Mouse (Mus musculus): ENCODE results near the gene Cfap299.

DNA sequence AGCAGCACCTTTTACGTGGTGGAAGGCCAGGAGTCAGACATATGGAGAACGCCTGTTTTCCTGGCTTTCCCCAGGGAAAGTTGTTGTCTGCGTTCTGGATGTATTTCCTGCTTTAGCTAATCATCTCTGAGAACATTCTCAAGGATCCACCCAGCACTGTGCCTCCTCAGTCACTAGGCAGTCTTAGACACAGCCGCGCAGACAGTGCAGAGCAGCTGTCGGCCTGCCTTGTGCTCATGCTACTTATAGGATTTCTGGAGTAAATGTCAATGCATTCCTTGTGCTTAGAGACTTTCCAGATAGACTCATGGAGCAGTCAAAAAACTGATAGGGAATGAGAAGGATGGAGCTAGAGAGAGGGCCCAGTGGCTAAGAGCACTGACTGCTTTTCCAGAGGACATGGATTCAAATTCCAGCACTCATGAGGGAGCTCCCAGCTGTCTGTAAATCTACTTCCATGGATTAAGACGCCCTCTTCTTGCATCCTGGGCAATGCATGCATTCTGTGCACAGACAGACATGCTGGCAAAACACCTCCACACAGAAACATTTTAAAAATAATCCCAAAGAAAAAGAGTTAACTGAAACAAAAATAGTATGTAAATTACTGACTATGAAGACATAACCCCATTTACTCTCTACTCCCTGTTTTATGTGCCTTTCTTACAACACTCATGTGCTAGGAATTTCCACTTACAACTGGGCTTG lies 193.3 kb downstream of the Cfap299 start:
- TF ChIP-seq CTCF (IDR thresholded peaks at IDR 0.05; ENCODE audit: control insufficient read depth, insufficient read depth, low read length) (no peak), POLR2A (IDR thresholded peaks at IDR 0.05; ENCODE audit: borderline replicate concordance, control insufficient read depth, low read depth, low read length) (no peak)
